Mouse (Mus musculus) mammary gland, adult 2 months (tissue): ENCODE data around the gene Nphs1. TPM values are rescaled to one million over a fixed set of nuclear protein-coding genes. Genes with fewer than 3 reads are reported as not detected.

Experiments
- polyA plus RNA-seq: library from polyadenylated mRNA; depleted of rRNA; stranded (reverse); fragments of >200 nt; gene quantifications from 2 replicates; pipeline ENCODE4 v1.2.3, GENCODE M21; 2012; ENCODE audit warnings: low replicate concordance; rRNA removed

The Nphs1 gene
- 0.27 and 0.61 TPM in 2 replicates for polyA plus RNA-seq

GRCm38 (mm10) chr7:30457629-30458330 lies at the start of gene Nphs1, which contains the start of gene Kirrel2:
Gene Nphs1 (plus strand): TSS chr7:30458315.
Gene Kirrel2 (minus strand): TSS chr7:30457690.

GRCm38 (mm10) chr7:30413596-30413995 lies 44.5 kb upstream of the Nphs1 start, which contains the start of gene Tyrobp:
Gene Tyrobp (plus strand): TSS chr7:30413760.

DNA sequence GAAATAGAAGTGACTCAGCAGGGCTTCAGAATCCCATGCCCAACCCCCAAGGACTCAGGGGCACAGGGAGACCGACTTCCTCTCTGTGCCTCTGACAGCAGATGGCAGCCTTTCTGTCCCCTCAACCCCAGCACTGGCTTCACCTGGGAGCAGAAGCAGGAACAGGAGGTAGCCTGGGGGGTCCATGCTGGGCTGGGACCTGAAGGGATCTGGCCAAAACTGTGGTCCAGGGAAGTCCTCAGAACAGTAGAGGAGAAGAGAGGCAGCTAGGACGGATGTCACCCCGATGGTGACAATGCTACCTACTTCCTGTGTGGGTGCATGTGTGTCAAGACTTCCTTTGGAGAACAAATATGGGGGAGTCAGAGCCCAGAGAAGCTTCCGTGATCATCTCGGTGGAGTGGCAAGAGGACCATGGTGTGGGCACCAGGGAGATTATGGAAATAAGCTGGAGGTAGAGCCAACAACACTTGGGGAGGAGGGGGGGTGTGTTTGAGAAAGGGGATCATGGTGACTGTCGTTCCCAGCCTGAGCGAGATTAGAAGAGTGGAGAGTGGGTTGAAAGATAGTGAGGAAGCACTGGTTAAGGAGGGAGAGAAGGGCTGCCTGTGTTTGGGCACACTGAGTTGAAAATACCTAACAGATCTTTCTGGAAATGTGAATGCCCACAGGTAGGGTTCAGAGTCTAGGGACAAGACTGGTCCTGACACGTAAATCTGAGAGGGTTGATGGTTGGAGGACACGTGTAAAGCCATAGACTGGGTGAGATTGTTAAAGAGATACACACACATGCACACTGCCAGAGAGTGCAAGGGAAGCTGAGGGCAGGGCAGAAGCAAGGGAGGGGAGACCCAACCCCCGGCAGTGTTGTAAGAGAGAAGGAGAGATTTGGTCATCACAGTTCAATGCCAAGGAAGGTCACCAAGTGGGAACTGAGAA lies 38.3 kb upstream of the Nphs1 start, which contains the start of gene Hcst:
Gene Hcst (minus strand): TSS at position 294 of the 939 bp plus-strand sequence.

DNA sequence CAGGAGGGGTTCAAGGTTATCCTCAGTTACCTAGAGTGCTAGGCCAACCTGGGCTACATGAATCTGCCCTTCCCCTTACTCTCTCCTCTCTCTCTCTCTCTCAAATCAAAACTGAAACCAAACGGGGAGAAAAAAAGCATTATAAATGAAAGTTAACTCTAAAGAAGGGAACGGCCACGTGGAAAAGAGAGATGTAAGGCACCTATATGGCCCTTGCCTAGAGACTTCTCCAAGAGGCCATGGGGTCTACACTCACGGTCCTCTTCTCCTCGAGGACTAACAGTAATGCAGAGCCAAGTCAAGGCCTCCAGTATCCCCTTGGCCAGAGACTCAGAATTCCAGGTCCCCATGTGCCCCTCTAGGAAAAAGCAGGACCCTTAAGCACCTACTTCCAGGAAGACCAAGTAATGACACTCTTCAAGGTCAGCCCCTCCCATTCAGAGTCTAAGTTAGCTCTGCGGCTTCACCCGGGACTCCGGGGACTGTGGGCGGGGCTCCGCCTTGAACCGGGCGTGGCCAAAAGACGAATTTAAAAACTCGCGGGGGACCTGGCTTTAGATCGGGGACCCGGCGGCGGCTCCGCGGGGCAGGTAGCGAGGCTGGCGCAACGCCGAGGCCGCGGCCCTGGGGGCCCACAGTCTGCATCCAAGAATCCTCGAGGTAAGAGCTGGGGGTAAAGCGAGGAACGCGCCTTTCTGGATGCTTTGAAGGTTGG lies 36.8 kb upstream of the Nphs1 start, which contains the start of gene Nfkbid:
Gene Nfkbid (plus strand): TSS at position 558 of the 715 bp plus-strand sequence.

GRCm38 (mm10) chr7:30444971-30445751 lies 13.0 kb upstream of the Nphs1 start, which contains the start of gene Aplp1:
Gene Aplp1 (minus strand): TSS chr7:30445535.

DNA sequence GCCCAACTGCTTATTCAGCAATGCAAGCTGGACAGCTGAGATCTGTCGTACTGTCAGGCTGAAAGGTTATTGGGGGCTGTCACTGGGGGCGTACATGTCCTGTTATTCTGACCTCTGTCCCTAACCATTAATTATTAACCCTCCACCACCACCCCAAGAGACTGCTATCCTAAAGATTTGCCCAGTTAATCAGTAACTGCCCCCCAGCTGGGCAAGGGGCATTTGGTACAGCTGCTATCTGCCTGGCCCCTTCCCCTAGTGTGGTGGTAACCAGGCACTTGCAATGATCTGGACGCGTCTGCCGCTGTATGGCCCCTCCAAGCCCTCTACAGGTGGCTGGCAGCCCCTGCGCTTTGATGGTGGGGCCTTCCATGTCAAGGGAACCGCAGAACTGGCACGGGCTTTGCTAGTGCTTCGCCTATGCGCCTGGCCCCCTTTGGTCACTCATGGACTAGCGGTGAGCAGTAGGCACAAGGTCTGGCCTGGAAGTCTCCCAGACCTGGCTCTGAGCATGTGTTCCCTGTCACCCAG lies 35.4 kb downstream of the Nphs1 start, which contains the start of gene Prodh2:
Gene Prodh2 (plus strand): TSS at position 222 of the 531 bp plus-strand sequence.

DNA sequence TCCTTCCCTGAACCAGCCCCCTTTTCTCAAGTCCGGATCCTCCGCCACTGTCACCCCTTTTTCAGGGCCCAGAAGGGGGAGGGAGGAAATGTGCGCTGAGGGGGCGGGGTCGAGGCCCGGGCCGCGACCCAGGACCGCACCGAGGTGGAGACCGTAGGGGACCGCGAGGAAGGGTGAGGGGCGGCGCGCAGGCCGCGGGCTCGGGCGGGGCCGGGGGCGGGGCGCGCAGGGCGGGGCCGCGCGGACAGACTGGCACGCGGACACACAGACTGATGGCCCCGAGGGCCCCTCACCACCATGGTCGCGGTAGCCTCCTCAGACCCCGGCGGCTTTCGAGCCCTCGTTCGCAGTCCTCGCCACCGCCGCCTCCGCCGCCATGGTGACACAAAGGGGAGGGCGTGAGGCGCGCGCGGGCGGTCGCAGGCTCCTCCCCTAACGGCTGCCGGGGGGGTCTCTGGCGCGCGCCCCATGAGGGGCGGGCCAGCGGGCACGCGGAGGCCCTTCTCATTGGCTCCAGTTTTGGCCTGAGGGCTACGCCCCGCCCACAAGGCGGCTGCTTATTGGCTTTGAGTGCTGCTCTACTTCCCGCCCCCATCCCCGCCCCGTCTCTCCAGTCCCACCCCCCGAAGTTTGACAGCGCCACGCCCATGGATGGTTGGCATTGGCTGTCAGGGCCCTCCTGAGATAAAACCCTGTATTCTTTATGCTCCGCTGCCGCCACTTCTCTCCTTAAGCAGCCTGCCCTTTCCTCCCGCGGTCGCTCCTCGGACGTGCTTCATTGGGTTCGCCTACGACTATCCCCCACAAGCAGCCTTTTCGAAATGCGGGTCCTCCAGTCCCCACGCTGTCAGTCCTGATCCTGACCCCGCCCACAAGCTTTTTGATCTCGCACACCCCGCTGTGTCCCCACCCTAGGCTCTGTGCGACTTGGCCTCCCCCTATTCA lies 76.8 kb downstream of the Nphs1 start, which contains the start of gene Arhgap33:
Gene Arhgap33 (minus strand): TSS at position 428 of the 945 bp plus-strand sequence.

Other genes starting within 250 kb of the Nphs1 start
- 97.3 and 98.9 TPM in 2 replicates for gene Polr2i, start 226.4 kb upstream of the Nphs1 start, polyA plus RNA-seq
- gene Tbcb, start 226.0 kb upstream of the Nphs1 start, polyA plus RNA-seq, result 33.0 and 33.5 TPM in 2 replicates
- gene Ovol3, start 222.6 kb upstream of the Nphs1 start, polyA plus RNA-seq, result not detected in 2 replicates
- 0.72 and 1.5 TPM in 2 replicates for gene Thap8, start 178.2 kb upstream of the Nphs1 start, polyA plus RNA-seq
- 34.0 and 37.0 TPM in 2 replicates for gene Wdr62, start 177.9 kb upstream of the Nphs1 start, polyA plus RNA-seq
- gene Clip3, start 166.6 kb upstream of the Nphs1 start, polyA plus RNA-seq, result 21.3 and 27.3 TPM in 2 replicates
- gene Alkbh6, start 149.6 kb upstream of the Nphs1 start, polyA plus RNA-seq, result 159 and 218 TPM in 2 replicates
- 58.8 and 76.8 TPM in 2 replicates for gene Syne4, start 143.5 kb upstream of the Nphs1 start, polyA plus RNA-seq
- gene E130208F15Rik, start 136.6 kb upstream of the Nphs1 start, polyA plus RNA-seq, result 0.52 and 2.0 TPM in 2 replicates
- 18.7 and 40.8 TPM in 2 replicates for gene Sdhaf1, start 134.4 kb upstream of the Nphs1 start, polyA plus RNA-seq
- 6.3 and 9.1 TPM in 2 replicates for gene Lrfn3, start 95.5 kb upstream of the Nphs1 start, polyA plus RNA-seq
- gene Tyrobp, start 44.6 kb upstream of the Nphs1 start, polyA plus RNA-seq, result 324 and 410 TPM in 2 replicates
- gene Hcst, start 38.5 kb upstream of the Nphs1 start, polyA plus RNA-seq, result 133 and 195 TPM in 2 replicates
- 16.2 and 37.4 TPM in 2 replicates for gene Nfkbid, start 36.6 kb upstream of the Nphs1 start, polyA plus RNA-seq
- 3.7 and 7.4 TPM in 2 replicates for gene Aplp1, start 12.8 kb upstream of the Nphs1 start, polyA plus RNA-seq
- 0.63 TPM in 1 of 2 replicates, not detected in the other for gene Kirrel2, start 625 bp upstream of the Nphs1 start, polyA plus RNA-seq
- gene Prodh2, start 35.3 kb downstream of the Nphs1 start, polyA plus RNA-seq, result 1.4 TPM in 1 of 2 replicates, not detected in the other
- 10.7 and 22.5 TPM in 2 replicates for gene Arhgap33, start 76.7 kb downstream of the Nphs1 start, polyA plus RNA-seq
- gene Hspb6, start 93.9 kb downstream of the Nphs1 start, polyA plus RNA-seq, result 49.5 and 798 TPM in 2 replicates
- 8.0 and 10.5 TPM in 2 replicates for gene Proser3, start 94.0 kb downstream of the Nphs1 start, polyA plus RNA-seq
- 36.9 and 40.0 TPM in 2 replicates for gene Lin37, start 101.5 kb downstream of the Nphs1 start, polyA plus RNA-seq
- 58.9 and 66.3 TPM in 2 replicates for gene U2af1l4, start 105.0 kb downstream of the Nphs1 start, polyA plus RNA-seq
- gene Gm49396, start 105.0 kb downstream of the Nphs1 start, polyA plus RNA-seq, result 2.1 and 2.5 TPM in 2 replicates
- 97.0 and 187 TPM in 2 replicates for gene Psenen, start 105.3 kb downstream of the Nphs1 start, polyA plus RNA-seq
- 9.9 and 16.6 TPM in 2 replicates for gene Igflr1, start 107.1 kb downstream of the Nphs1 start, polyA plus RNA-seq
- gene Kmt2b, start 130.4 kb downstream of the Nphs1 start, polyA plus RNA-seq, result 63.8 and 73.1 TPM in 2 replicates
- 4.8 and 7.8 TPM in 2 replicates for gene Zbtb32, start 140.6 kb downstream of the Nphs1 start, polyA plus RNA-seq
- 1.4 and 2.3 TPM in 2 replicates for gene Upk1a, start 154.5 kb downstream of the Nphs1 start, polyA plus RNA-seq
- 332 and 742 TPM in 2 replicates for gene Cox6b1, start 167.8 kb downstream of the Nphs1 start, polyA plus RNA-seq
- not detected in 2 replicates for gene Etv2, start 177.5 kb downstream of the Nphs1 start, polyA plus RNA-seq
- 53.5 and 112 TPM in 2 replicates for gene Rbm42, start 192.0 kb downstream of the Nphs1 start, polyA plus RNA-seq
- gene Haus5, start 206.7 kb downstream of the Nphs1 start, polyA plus RNA-seq, result 11.4 and 12.7 TPM in 2 replicates
- gene Pmis2, start 213.3 kb downstream of the Nphs1 start, polyA plus RNA-seq, result not detected in 2 replicates
- not detected in 2 replicates for gene 2200002J24Rik, start 240.6 kb downstream of the Nphs1 start, polyA plus RNA-seq